Mouse (Mus musculus): ENCODE data around the gene Shld2.

- no peak for TF ChIP-seq MAX (IDR thresholded peaks at IDR 0.05)
- no peak for TF ChIP-seq MYOD1 (IDR thresholded peaks at IDR 0.05; ENCODE audit: control insufficient read depth, insufficient read length, low read depth)
- TF ChIP-seq CTCF (IDR thresholded peaks at IDR 0.05; ENCODE audit: control insufficient read depth, insufficient read depth, insufficient read length): no peak
Measured at GRCm38 (mm10) chr14:34221416-34222077, 88.7 kb downstream of the Shld2 start.
